Mouse (Mus musculus) heart, embryonic 13.5 days (tissue): Measurements from ENCODE around the gene Mrps23. TPM values are rescaled to one million over a fixed set of nuclear protein-coding genes. Genes with fewer than 3 reads are reported as not detected.

Experiments
- ATAC-seq: fragments of 200-750 bp; cut with Nextera tagmentation; 2 replicates; pipeline ENCODE4 v1.8.0; 2017; ENCODE audit warnings: moderate TSS enrichment; ENCODE audit not compliant: insufficient number of reproducible peaks, low FRiP score, low TSS enrichment; ENCODE audit errors: extremely low read depth
- H3K27ac ChIP-seq: fragments of 300-500 bp; sonication (generic); replicated peaks from 2 replicates; pipeline ENCODE4 v1.5.1; 2015; ENCODE audit warnings: moderate library complexity, mild to moderate bottlenecking, inconsistent platforms
- H3K27me3 ChIP-seq: fragments of 300-500 bp; sonication (generic); replicated peaks from 2 replicates; pipeline ENCODE4 v1.6.1; 2015; ENCODE audit warnings: mild to moderate bottlenecking, inconsistent platforms
- H3K36me3 ChIP-seq: fragments of 300-500 bp; sonication (generic); 2 replicates; pipeline ENCODE4 v1.6.1; 2015; ENCODE audit warnings: mild to moderate bottlenecking, inconsistent platforms
- H3K4me1 ChIP-seq: fragments of 300-500 bp; sonication (generic); 2 replicates; pipeline ENCODE4 v1.6.1; 2015; ENCODE audit warnings: inconsistent platforms
- H3K4me2 ChIP-seq: fragments of 300-500 bp; sonication (generic); 2 replicates; pipeline ENCODE4 v1.6.1; 2015; ENCODE audit warnings: inconsistent platforms, mild to moderate bottlenecking, moderate library complexity
- H3K4me3 ChIP-seq: fragments of 300-500 bp; sonication (generic); 2 replicates; pipeline ENCODE4 v1.5.1; 2015; ENCODE audit warnings: moderate library complexity, mild to moderate bottlenecking, inconsistent platforms
- H3K9ac ChIP-seq: fragments of 300-500 bp; sonication (generic); 2 replicates; pipeline ENCODE4 v1.6.1; 2015; ENCODE audit warnings: inconsistent platforms, mild to moderate bottlenecking, moderate library complexity
- H3K9me3 ChIP-seq: fragments of 300-500 bp; sonication (generic); 2 replicates; pipeline ENCODE4 v1.6.1; 2016; ENCODE audit warnings: inconsistent platforms
- WGBS: fragments of 180-500 bp; shearing (Covaris S2); methylation state at CpG from one replicate; pipeline ENCODE4 v1.1.7; 2015; ENCODE audit warnings: mixed read lengths; 5-methylcytosine and 5-hydroxymethylcytosine counted together
- polyA plus RNA-seq: library from polyadenylated mRNA; unstranded; fragments of >200 nt; fragmentation: Nextera tagmentation; extraction: Ambion mirVana; gene quantifications from 2 replicates; pipeline ENCODE4 v1.2.1, GENCODE M21; 2015

The Mrps23 gene
- polyA plus RNA-seq, 1 experiment from 2014 or later, result 76.0 TPM

DNA sequence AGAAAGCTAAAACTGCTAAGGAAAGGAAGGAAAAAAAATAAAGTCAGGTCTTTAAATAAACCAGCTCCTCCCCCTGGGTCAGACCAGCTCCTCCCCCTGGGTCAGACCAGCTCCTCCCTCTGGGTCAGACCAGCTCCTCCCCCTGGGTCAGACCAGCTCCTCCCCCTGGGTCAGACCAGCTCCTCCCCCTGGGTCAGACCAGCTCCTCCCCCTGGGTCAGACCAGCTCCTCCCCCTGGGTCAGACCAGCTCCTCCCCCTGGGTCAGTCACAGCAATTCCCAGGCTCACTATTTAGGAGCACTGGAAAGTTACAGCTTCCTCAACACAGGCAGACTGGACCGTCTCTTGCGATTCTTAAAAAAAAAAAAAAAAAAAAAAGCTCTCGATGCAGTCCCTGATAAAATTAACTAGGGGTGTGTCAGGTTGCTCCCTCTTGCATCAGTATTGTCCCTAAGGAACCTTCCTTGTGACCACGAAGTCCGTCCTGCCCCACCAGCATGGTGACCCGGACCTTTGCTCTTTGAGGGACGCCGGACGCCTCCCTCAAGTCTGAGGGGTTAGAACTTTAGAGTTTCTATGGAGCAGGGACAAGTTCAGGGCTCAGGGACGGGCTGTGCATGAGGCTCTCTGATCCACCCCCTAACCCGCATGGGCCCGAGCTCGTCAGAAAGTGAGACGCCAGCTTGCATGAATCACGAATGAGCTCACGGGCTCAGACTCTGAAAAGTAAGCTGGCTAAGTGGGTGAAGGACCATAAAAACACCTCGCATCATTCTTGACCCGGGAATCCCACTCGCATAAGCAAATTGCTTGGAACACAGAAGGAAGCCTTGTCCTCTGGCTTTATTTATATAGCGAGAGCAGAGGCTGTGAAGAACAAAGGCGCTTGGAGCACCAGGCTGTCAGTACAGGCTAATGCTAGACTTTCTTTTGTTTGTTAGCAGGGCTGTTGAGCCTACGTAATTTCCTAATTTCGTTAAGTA lies 31.3 kb downstream of the Mrps23 start:
- Histone ChIP-seq H3K4me2 (peak overlapping the region; percentile 63), H3K4me3 (peak overlapping the region; percentile 30), H3K36me3 (no peaks in the 10 kb centered on the region), H3K27me3 (no peaks in the 10 kb centered on the region), H3K27ac (peak overlapping the region; percentile 58), H3K4me1 (peaks cover 34% of the 10 kb centered on the region), H3K9me3 (no peaks in the 10 kb centered on the region), H3K9ac (peak overlapping the region; percentile 66)
- no peak for ATAC-seq
- 19% methylated on average over 23 of the region's 23 CpGs for WGBS

DNA sequence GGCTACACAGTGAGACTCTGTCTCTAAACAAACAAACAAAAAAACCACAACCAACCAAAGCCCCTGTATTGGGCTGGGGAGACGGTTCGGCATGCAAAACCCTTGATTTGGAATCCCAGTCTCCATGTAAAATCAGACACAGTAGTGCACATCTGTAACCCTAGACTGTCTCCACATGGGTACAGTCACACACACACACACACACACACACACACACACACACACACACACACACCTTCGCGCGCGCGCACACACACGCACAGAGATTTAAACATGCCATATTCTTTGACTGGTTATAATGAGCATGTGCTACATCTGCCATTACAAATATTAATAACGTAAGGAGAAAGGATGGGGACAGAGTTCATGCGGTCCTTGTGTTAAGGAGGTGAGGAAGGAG lies 36.1 kb downstream of the Mrps23 start:
- no peak for ATAC-seq
- 90% methylated on average over 10 of the region's 10 CpGs for WGBS
- H3K27ac ChIP-seq, result no peak overlapping the region

DNA sequence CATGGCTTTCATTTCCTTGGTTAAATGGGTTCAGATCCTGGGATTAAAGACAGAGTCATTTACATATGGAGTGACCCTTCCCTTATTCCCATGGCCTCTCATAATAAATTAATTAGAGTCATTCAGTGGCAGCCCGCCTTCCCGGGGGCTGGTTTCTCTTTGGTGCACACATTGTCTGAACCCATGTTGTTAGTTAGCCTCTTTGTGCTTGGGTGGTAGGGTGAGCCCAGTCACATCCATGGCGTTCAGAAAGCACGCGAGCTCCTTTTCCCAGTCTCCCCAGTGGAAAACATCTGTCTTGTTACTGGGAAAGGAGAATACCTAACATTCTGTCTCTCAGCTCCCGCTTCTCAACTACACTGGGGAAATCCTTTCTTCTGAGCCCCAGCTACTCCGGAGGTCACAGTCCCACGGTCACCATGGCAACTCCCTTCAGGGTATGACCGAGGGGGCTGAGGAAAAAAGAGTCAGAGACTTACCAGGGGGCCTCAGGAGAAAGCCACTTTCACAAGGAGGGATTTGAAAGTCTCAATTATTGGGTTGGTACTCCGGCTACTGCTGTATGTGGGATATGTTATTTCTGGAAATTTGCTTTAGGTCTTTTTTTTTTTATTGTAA lies 36.7 kb downstream of the Mrps23 start:
- Histone ChIP-seq H3K27me3 (no peaks in the 10 kb centered on the region), H3K36me3 (no peaks in the 10 kb centered on the region), H3K9me3 (no peaks in the 10 kb centered on the region), H3K4me1 (peaks cover 30% of the 10 kb centered on the region), H3K27ac (no peak overlapping the region), H3K4me3 (no peak overlapping the region), H3K4me2 (no peak overlapping the region), H3K9ac (0 out of 2 replicates have a peak overlapping the region, but pooled peaks have one; percentile 12)
- 37% methylated on average over 10 of the region's 10 CpGs for WGBS
- ATAC-seq, result no peak

More for the DNA sequence above, 36.1 kb downstream of the Mrps23 start:
- H3K27me3 ChIP-seq, result no peaks in the 10 kb centered on the region
- H3K36me3 ChIP-seq, result no peaks in the 10 kb centered on the region
- H3K4me2 ChIP-seq, result no peak overlapping the region
- H3K4me3 ChIP-seq, result no peak overlapping the region
- peaks cover 36% of the 10 kb centered on the region for H3K4me1 ChIP-seq
- no peak overlapping the region for H3K9ac ChIP-seq
- H3K9me3 ChIP-seq, result no peaks in the 10 kb centered on the region

DNA sequence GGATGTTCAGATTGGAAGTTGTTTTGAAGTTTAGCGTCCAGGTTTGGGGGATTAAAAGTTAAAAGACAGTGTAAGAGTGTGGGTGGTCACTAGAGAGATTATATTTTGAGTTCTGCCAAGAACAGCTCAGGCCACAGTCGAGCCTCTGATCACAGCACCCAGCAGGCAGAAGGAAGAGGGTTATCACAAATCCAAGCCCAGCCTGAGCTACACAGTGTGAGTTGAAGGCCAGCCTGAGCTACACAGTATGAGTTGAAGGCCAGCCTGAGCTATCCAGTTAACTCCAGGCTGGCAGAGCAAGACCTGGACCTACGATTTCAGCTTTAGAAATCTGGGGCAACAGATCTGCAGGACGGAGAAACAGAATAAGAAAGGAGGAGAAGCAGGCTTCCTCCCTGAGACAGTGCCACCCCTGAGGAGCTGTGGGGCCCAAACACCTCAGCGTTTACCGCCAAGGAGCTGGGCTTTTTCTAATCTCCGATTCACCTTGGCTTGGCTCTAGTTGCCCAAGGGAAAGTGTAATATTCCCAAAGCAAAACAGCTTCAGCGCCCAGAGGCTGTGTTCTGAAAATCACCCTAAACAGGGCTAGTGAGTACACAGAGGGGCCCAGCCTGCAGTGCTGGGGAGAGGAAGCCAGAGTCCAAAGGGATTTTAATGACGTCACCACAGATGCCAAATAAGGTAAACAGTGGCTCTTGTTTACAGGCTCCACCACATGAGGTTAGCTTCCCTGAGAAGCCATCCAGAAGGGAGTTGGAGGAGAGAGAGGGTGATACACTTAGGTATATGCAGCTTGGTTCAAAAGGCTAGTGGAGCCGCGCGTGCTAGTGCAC lies 37.5 kb downstream of the Mrps23 start:
- Histone ChIP-seq H3K27ac (peak overlapping the region; percentile 9; the same call in 1 of the 2 replicates), H3K9me3 (no peaks in the 10 kb centered on the region), H3K4me2 (no peak overlapping the region), H3K4me1 (peaks cover 24% of the 10 kb centered on the region), H3K27me3 (no peaks in the 10 kb centered on the region), H3K9ac (no peak overlapping the region), H3K36me3 (no peaks in the 10 kb centered on the region), H3K4me3 (no peak overlapping the region)
- ATAC-seq, result no peak; the same call in 1 of the 2 replicates
- WGBS, result 48% methylated on average over 12 of the region's 12 CpGs

DNA sequence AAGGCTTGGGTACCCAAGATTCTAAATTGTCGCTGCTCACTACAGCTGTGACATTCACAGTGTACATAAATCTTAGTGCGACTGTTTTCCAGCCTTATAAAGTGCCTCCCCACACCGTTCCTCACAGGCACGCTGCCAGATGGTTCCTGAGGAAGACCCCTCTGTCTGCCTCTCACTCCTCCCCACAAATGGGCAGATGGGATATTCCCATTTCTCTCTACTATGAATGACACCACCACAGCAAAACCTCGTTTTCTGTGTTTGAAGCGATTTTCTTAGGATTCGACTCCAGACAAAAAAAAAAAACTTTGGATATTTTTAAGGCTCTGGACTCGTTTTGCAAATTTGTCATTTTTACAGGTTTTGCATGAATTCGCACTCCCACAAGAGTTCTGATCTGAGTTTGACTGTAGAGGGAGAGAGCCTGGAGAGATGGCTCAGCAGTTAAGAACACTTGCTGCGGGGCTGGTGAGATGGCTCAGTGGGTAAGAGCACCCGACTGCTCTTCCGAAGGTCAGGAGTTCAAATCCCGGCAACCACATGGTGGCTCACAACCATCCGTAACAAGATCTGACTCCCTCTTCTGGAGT lies 41.5 kb downstream of the Mrps23 start:
- Histone ChIP-seq H3K4me1 (peaks cover 40% of the 10 kb centered on the region), H3K27me3 (no peaks in the 10 kb centered on the region), H3K9ac (no peak overlapping the region), H3K9me3 (no peaks in the 10 kb centered on the region), H3K4me3 (no peak overlapping the region), H3K4me2 (no peak overlapping the region), H3K36me3 (no peaks in the 10 kb centered on the region), H3K27ac (no peak overlapping the region)
- no peak for ATAC-seq
- 81% methylated on average over 14 of the region's 14 CpGs for WGBS

DNA sequence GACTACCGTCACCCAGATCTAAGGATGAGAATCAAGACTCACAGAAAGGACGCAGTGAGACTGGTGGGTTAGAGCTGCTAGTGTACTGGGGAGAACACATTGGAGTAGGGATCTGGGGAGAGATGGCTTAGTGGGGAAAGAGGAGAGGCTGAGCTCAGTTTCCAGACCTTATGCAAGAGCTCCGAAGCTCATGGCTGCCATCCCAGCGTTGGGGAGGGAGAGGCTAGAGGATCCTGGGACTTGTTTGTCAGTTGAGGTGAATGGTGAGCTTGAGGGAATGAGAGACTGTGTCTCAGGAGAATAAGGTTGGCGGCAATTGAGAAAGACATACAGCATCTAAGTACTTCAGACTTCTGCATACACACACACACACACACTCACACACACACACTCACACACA lies 44.4 kb downstream of the Mrps23 start:
- WGBS, result 72% methylated on average over 5 of the region's 5 CpGs
- no peaks in the 10 kb centered on the region for H3K9me3 ChIP-seq
- no peak overlapping the region for H3K27ac ChIP-seq
- no peak overlapping the region for H3K4me3 ChIP-seq
- H3K9ac ChIP-seq, result no peak overlapping the region
- no peaks in the 10 kb centered on the region for H3K36me3 ChIP-seq
- ATAC-seq, result no peak
- no peak overlapping the region for H3K4me2 ChIP-seq
- no peaks in the 10 kb centered on the region for H3K27me3 ChIP-seq
- H3K4me1 ChIP-seq, result peaks cover 61% of the 10 kb centered on the region

DNA sequence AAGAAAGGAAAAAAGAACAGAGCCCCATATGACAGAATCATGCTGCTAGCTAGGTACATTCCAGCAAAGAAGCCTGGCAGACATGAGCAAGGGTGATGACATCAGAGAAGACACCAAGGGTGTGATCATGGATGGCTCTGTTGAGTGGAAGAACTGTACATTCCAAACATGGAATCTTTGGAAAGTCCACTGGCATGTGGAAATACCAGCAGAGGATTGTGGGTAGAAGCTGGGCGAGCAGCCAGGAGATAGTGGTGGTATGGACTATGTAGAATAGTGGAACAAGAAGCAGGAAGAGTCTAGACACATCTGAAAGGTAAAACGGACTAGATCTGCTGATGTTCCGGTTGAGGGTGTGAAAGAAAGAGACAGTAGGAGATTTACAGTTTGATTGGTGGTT lies 46.4 kb downstream of the Mrps23 start:
- no peak overlapping the region for H3K4me2 ChIP-seq
- no peaks in the 10 kb centered on the region for H3K27me3 ChIP-seq
- no peaks in the 10 kb centered on the region for H3K9me3 ChIP-seq
- H3K9ac ChIP-seq, result no peak overlapping the region
- H3K27ac ChIP-seq, result peak overlapping the region; percentile 85
- no peak overlapping the region for H3K4me3 ChIP-seq
- no peaks in the 10 kb centered on the region for H3K36me3 ChIP-seq
- ATAC-seq, result no peak; the same call in 1 of the 2 replicates
- WGBS, result 14% methylated on average over 3 of the region's 3 CpGs
- peaks cover 53% of the 10 kb centered on the region for H3K4me1 ChIP-seq

DNA sequence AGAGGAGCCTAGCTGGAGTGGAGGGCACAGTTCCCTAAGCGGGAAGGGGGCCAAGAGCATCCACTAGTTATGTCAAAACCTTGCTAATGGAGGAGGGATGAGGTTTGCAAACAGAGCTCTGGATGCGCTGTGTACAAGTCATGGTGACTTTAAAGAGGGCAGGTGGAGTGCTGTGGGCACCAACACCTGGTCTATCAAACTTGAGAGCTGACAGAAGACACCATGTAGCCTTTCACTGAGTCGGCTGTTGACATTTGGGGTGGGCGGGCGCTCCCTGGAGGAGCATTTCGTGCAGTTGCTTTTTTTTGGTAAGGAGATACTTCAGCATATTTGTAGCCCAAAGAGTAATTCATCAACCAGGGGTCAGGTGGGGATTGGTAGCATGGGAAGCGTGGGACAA lies 47.1 kb downstream of the Mrps23 start:
- Histone ChIP-seq H3K4me2 (no peak overlapping the region), H3K9me3 (no peaks in the 10 kb centered on the region), H3K27ac (peak overlapping the region; percentile 85), H3K4me3 (no peak overlapping the region), H3K27me3 (no peaks in the 10 kb centered on the region), H3K4me1 (peaks cover 53% of the 10 kb centered on the region), H3K9ac (no peak overlapping the region; the same call in 1 of the 2 replicates), H3K36me3 (no peaks in the 10 kb centered on the region)
- 80% methylated on average over 7 of the region's 7 CpGs for whole genome bisulfite sequencing
- ATAC-seq, result no peak

DNA sequence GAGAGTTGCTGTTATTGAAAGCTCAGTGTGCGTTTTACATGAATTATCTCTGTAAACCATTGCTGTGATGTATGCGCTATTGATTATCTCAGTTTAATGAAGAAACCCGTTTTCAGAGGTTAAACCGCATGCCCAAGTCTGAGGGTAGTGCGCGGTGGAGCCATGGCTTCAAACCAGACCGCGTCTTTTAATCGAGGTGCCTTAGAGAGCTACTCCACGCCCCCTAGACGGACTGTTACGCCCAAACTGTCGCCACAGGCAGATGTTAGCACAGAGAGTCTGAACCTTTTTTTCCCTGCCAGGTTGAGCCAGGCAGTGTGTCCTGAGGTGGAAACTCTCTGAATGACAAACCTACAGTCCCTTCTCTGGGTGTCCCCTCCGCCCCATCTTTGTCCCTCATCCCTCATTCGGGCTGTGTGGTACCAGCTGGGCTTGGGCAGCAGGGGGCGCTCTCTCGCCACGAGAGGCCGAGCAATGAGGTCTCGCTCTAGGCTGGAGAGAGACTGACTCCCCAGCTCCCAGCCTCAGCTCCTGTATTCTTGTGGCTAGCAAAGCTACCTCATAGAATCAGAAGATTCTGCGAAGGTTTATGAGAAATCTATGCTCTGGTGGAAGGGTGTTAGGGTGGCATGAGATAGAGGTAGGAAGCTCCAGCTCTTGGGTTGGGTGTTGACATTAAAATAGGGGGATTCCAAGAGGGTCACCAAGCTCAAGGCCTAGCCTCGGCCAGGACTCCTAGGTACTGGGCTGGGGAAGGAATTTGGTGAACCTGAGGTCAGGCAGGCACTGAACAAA lies 48.0 kb downstream of the Mrps23 start:
- H3K27ac ChIP-seq, result peak overlapping the region; percentile 64
- peaks cover 53% of the 10 kb centered on the region for H3K4me1 ChIP-seq
- H3K4me2 ChIP-seq, result peak overlapping the region; percentile 64
- peak; percentile 56; the same call in 1 of the 2 replicates for ATAC-seq
- H3K9me3 ChIP-seq, result no peaks in the 10 kb centered on the region
- H3K4me3 ChIP-seq, result peak overlapping the region; percentile 35
- no peaks in the 10 kb centered on the region for H3K36me3 ChIP-seq
- H3K27me3 ChIP-seq, result no peaks in the 10 kb centered on the region
- WGBS, result 13% methylated on average over 22 of the region's 22 CpGs
- H3K9ac ChIP-seq, result peak overlapping the region; percentile 63

DNA sequence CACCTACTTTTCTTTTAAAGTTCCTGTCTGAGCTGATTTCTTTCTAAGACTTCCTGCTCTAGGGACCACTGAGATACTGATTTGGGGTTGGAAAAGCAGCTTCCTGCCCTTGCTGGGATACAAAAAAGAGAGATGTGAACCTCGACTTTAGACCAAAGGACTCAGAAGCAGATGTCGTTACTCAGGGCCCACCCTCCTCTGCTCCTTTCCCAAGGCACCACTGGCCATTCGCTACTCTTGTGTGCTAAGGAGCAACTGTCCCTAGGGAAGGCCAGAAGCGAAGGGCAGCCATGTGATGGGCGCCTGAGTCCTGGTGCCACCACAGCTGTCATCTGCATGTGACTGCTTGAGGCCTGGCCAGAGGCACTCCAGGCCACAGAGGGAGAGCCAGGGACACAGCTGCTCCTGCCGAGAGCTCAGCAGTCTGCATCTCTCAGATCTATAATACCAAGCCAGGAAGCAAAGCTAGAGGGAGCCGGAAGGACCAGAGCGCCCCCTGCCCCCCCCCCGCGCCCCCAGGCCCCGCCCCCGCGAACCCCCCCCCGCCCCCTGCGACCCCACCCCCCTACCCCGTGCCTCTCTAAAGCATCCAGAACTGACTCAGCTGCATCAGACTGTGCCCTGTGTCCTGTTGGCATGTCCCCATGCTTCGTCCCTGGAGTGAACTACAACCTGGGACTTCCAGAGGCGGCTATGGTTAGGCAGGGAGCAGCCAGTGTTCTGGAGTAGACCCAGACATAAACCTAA lies 48.8 kb downstream of the Mrps23 start:
- H3K4me2 ChIP-seq, result no peak overlapping the region
- H3K9me3 ChIP-seq, result no peaks in the 10 kb centered on the region
- H3K27ac ChIP-seq, result peak overlapping the region; percentile 64
- peaks cover 53% of the 10 kb centered on the region for H3K4me1 ChIP-seq
- peak overlapping the region; percentile 45 for H3K9ac ChIP-seq
- H3K36me3 ChIP-seq, result no peaks in the 10 kb centered on the region
- ATAC-seq, result no peak
- WGBS, result 16% methylated on average over 18 of the region's 18 CpGs
- H3K4me3 ChIP-seq, result no peak overlapping the region
- H3K27me3 ChIP-seq, result no peaks in the 10 kb centered on the region
